Mouse (Mus musculus) small intestine, adult 2 months (tissue): ENCODE data around the gene Trim9. TPM values are rescaled to one million over a fixed set of nuclear protein-coding genes. Genes with fewer than 3 reads are reported as not detected.

Experiments
- H3K27ac ChIP-seq: fragments of 200-500 bp; 2 replicates; pipeline ENCODE4 v1.5.1; 2012; ENCODE audit warnings: low read depth, low read length, control low read depth, inconsistent platforms; ENCODE audit not compliant: insufficient read depth
- H3K27me3 ChIP-seq: fragments of 200-500 bp; 2 replicates; pipeline ENCODE4 v1.6.1; 2012; ENCODE audit warnings: mild to moderate bottlenecking, moderate library complexity, low read length, inconsistent platforms; ENCODE audit not compliant: control insufficient read depth, insufficient read depth
- H3K36me3 ChIP-seq: fragments of 200-500 bp; 2 replicates; pipeline ENCODE4 v1.6.1; 2012; ENCODE audit warnings: mild to moderate bottlenecking, low read length, control low read depth, inconsistent platforms; ENCODE audit not compliant: control insufficient read depth, insufficient read depth
- H3K4me1 ChIP-seq: fragments of 200-500 bp; 2 replicates; pipeline ENCODE4 v1.6.1; 2012; ENCODE audit warnings: low read length, inconsistent platforms, mixed read lengths; ENCODE audit not compliant: control insufficient read depth, insufficient read depth, insufficient read length
- H3K4me3 ChIP-seq: fragments of 200-500 bp; 2 replicates; pipeline ENCODE4 v1.5.1; 2012; ENCODE audit warnings: low read depth, mild to moderate bottlenecking, control low read depth, inconsistent platforms, low read length, moderate library complexity
- CTCF ChIP-seq: fragments of 200-500 bp; IDR thresholded peaks from 2 replicates; pipeline ENCODE4 v1.5.1; 2012; ENCODE audit warnings: low read depth, mild to moderate bottlenecking, control low read depth, inconsistent platforms, low read length, moderate library complexity, mixed read lengths; ENCODE audit not compliant: insufficient replicate concordance, insufficient read length; ENCODE audit errors: extremely low read depth
- POLR2A ChIP-seq: fragments of 200-500 bp; IDR thresholded peaks from 2 replicates; pipeline ENCODE4 v1.6.1; 2012; ENCODE audit warnings: low read depth, mild to moderate bottlenecking, control low read depth, inconsistent platforms, low read length, moderate library complexity
- WGBS: fragments of 180-500 bp; shearing (Covaris S2); methylation state at CpG from one replicate; pipeline ENCODE4 v1.1.7; 2018; 5-methylcytosine and 5-hydroxymethylcytosine counted together
- polyA plus RNA-seq: library from polyadenylated mRNA; depleted of rRNA; stranded (reverse); fragments of >200 nt; gene quantifications from 2 replicates; pipeline ENCODE4 v1.2.3, GENCODE M21; 2012

Gene Trim9
- polyA plus RNA-seq, 1 experiment, result 0.15 TPM

DNA sequence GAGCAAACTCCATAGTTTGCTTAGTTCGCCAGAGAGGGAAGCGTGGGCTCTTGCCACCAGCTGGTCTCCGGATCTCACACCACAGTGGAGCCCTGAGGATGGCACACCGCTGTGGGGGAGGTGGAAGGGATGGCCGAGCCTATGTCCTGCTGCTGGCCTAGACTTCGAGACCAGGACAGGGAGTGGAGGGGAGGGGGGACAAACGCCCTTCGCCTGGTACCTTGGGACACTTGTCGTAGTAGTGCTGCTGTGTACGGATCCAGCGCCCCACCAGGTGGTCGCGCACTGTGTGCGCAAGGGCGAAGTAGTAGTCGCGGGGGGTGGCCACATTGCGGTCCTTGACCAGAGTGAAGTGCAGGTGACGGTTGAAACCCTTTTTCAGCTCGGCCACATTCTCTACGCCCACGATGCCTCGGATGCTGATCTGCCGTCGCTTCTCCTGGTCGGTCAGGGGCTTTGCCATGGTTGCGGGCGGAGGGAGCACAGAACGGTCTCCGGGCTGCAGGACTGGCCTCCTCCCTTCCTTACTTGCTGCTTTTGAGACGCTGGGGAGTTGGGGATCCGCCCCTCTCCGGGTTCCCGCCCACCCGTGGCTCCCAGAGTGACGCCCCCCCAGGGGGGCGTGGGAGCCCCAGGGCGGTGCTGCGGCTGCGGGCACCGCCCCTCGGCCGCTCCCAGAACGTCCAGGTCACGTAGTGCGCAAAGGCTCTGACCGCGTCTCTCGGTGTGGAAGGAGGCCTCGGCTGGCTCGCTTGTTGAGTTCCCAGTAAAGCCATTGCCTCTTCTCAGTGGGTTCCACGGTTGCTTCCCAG, 120.1 kb downstream of the Trim9 start:
- Histone ChIP-seq H3K27me3 (no peaks in the 10 kb centered on the region), H3K27ac (peak overlapping the region; percentile 3), H3K4me1 (peaks cover 2% of the 10 kb centered on the region; the same call in 1 of the 2 replicates), H3K36me3 (no peaks in the 10 kb centered on the region), H3K4me3 (peak overlapping the region; percentile 56)
- 7% methylated on average over 52 of the region's 52 CpGs for WGBS
- no peak for TF ChIP-seq CTCF
- TF ChIP-seq POLR2A, result peak; percentile 68; the same call in 1 of the 2 replicates

DNA sequence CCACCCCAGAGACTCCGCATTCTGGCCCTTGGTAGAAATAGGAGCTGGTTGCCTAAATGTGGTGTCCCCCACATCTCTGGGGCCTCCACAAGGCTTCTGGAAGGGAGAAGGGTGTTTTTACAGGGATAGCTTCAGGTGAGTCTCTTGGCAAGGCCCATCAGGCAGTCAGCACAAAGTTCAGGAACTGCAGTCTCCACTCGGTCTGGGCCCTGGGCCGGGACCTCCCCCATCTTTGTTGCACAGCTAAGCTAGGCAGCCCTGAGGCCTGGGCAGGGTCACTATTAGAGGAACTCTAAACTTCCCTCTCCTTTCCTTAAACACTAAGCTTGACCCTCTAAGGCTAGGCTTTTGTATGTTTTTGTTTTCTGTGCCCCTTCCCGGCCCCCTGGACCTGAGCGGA, 120.8 kb downstream of the Trim9 start:
- H3K4me3 ChIP-seq, result peak overlapping the region; percentile 56
- no peaks in the 10 kb centered on the region for H3K27me3 ChIP-seq
- H3K4me1 ChIP-seq, result peaks cover 2% of the 10 kb centered on the region; the same call in 1 of the 2 replicates
- no peak overlapping the region for H3K27ac ChIP-seq
- TF ChIP-seq POLR2A, result no peak
- TF ChIP-seq CTCF, result no peak
- no peaks in the 10 kb centered on the region for H3K36me3 ChIP-seq
- WGBS, result 46% methylated on average over 5 of the region's 5 CpGs

- Histone ChIP-seq H3K4me3 (no peak overlapping the region), H3K4me1 (peaks cover 2% of the 10 kb centered on the region; the same call in 1 of the 2 replicates), H3K27ac (no peak overlapping the region), H3K36me3 (no peaks in the 10 kb centered on the region), H3K27me3 (no peaks in the 10 kb centered on the region)
- WGBS, result 55% methylated on average over 4 of the region's 4 CpGs
- no peak for TF ChIP-seq POLR2A
- TF ChIP-seq CTCF, result no peak
Observed at GRCm38 (mm10) chr12:70223331-70223730, 124.1 kb downstream of the Trim9 start.

- Histone ChIP-seq H3K36me3 (no peaks in the 10 kb centered on the region), H3K27me3 (no peaks in the 10 kb centered on the region), H3K4me1 (no peaks in the 10 kb centered on the region), H3K27ac (no peak overlapping the region), H3K4me3 (no peak overlapping the region)
- TF ChIP-seq POLR2A (no peak), CTCF (no peak)
- 63% methylated on average over 5 of the region's 5 CpGs for WGBS
Observed at GRCm38 (mm10) chr12:70221425-70221824, 126.0 kb downstream of the Trim9 start.

DNA sequence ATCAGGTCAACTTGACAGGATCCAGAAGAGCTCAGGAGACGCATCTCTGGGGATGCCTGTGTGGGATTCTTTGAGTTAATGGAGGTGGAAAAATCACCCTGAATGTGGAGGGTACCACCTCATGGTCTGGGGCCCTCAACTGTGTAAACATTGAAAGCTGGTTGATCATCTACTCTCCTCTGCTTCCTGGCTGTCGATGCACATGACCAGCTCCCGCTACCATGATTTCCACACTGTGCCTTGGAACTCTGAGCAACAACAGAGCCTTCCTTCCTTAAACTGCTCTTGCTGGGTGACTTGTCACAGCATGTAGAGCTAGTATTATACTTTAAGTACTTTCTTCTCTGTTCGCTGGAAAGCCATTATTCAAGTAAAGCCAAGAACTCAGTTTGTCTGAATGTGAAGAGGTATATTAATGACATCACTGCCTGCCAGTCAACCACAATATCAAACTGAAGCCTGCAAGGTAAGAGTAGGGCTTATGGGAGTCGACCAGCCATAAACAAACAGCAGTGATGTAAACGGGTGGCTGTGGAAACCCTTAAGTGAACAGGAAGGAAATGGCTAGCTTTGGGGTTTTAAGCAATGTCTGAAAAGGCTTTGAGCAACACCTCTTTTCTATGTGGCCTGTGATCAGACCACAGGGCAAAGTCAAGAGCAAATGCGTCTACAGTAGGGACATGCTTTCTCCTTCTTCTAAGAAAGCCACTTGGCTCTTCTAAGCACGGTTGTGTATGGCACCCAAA, 128.4 kb downstream of the Trim9 start:
- no peaks in the 10 kb centered on the region for H3K4me1 ChIP-seq
- no peak for TF ChIP-seq POLR2A
- no peak for TF ChIP-seq CTCF
- no peaks in the 10 kb centered on the region for H3K27me3 ChIP-seq
- 0 out of 2 replicates have a peak overlapping the region, but pooled peaks have one; percentile 19 for H3K27ac ChIP-seq
- WGBS, result 62% methylated on average over 8 of the region's 8 CpGs
- no peaks in the 10 kb centered on the region for H3K36me3 ChIP-seq
- no peak overlapping the region for H3K4me3 ChIP-seq

GRCm38 (mm10) chr12:70216229-70216800, 131.1 kb downstream of the Trim9 start:
- Histone ChIP-seq H3K36me3 (no peaks in the 10 kb centered on the region), H3K27ac (no peak overlapping the region), H3K4me3 (no peak overlapping the region), H3K4me1 (no peaks in the 10 kb centered on the region), H3K27me3 (no peaks in the 10 kb centered on the region)
- 70% methylated on average over 16 of the region's 16 CpGs for WGBS
- no peak for TF ChIP-seq CTCF
- no peak for TF ChIP-seq POLR2A

DNA sequence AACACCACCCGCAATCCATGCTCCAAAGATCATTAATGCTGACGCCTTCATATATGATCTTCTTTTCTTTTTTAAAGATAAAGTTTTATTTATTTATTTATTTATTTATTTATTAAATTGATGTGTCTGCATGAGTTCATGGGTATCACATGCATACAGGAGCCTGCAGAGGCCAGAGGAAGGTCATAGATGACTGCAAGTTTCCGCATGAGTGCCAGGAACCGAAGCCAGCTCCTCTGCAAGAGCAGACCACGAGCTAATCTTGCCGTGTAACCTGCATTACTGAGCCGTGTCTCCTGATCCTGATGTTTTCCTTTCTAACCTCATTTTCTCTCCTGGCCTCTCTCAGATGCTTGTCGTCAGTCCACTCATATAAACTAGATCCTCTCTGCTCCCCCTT, 133.1 kb downstream of the Trim9 start:
- no peaks in the 10 kb centered on the region for H3K36me3 ChIP-seq
- no peaks in the 10 kb centered on the region for H3K4me1 ChIP-seq
- no peak for TF ChIP-seq CTCF
- TF ChIP-seq POLR2A, result no peak
- H3K27me3 ChIP-seq, result no peaks in the 10 kb centered on the region
- H3K27ac ChIP-seq, result no peak overlapping the region
- 77% methylated on average over 8 of the region's 8 CpGs for WGBS
- no peak overlapping the region for H3K4me3 ChIP-seq
